Mouse (Mus musculus): Measurements from ENCODE around the gene Foxk1. TPM values are rescaled to one million over a fixed set of nuclear protein-coding genes. Genes with fewer than 3 reads are reported as not detected.
A peak's percentile ranks its signal among the peaks of the same experiment; 100 is the strongest.

Foxk1 gene
- polyA plus RNA-seq, 1 experiment: 19.4 TPM

- H3K4me3 ChIP-seq (ENCODE audit: insufficient read depth, low read length): no peak overlapping the region
- peaks cover 11% of the 10 kb centered on the region for H3K4me1 ChIP-seq (ENCODE audit: control insufficient read depth, insufficient read depth, low read length)
- H3K27ac ChIP-seq (ENCODE audit: insufficient read depth, low read length): no peak overlapping the region
- no peak for TF ChIP-seq POLR2A (IDR thresholded peaks at IDR 0.05; ENCODE audit: extremely low read depth, insufficient read depth, low read length)
- TF ChIP-seq CTCF (IDR thresholded peaks at IDR 0.05; ENCODE audit: extremely low read depth, insufficient read depth, low read length): no peak
Observed at GRCm38 (mm10) chr5:142438380-142438938, 37.2 kb downstream of the Foxk1 start.

GRCm38 (mm10) chr5:142439911-142440432, 38.7 kb downstream of the Foxk1 start:
- H3K27ac ChIP-seq (ENCODE audit: insufficient read depth, low read length): peak overlapping the region; percentile 8; the same call in 1 of the 2 replicates

GRCm38 (mm10) chr5:142440451-142441147, 39.3 kb downstream of the Foxk1 start:
- TF ChIP-seq POLR2A (IDR thresholded peaks at IDR 0.05; ENCODE audit: extremely low read depth, insufficient read depth, low read length) (no peak), CTCF (IDR thresholded peaks at IDR 0.05; ENCODE audit: extremely low read depth, insufficient read depth, low read length) (no peak)
- Histone ChIP-seq H3K4me1 (ENCODE audit: control insufficient read depth, insufficient read depth, low read length) (peaks cover 8% of the 10 kb centered on the region), H3K4me3 (ENCODE audit: insufficient read depth, low read length) (no peak overlapping the region), H3K27ac (ENCODE audit: insufficient read depth, low read length) (peak overlapping the region; percentile 74)

More at GRCm38 (mm10) chr5:142439911-142440432, 38.7 kb downstream of the Foxk1 start:
- no peak for TF ChIP-seq CTCF (IDR thresholded peaks at IDR 0.05; ENCODE audit: extremely low read depth, insufficient read depth, low read length)
- no peak for TF ChIP-seq POLR2A (IDR thresholded peaks at IDR 0.05; ENCODE audit: extremely low read depth, insufficient read depth, low read length)
- Histone ChIP-seq H3K4me1 (ENCODE audit: control insufficient read depth, insufficient read depth, low read length) (peaks cover 8% of the 10 kb centered on the region), H3K4me3 (ENCODE audit: insufficient read depth, low read length) (no peak overlapping the region)

GRCm38 (mm10) chr5:142441332-142442044, 40.2 kb downstream of the Foxk1 start:
- Histone ChIP-seq H3K4me3 (ENCODE audit: insufficient read depth, low read length) (no peak overlapping the region), H3K27ac (ENCODE audit: insufficient read depth, low read length) (peak overlapping the region; percentile 74), H3K4me1 (ENCODE audit: control insufficient read depth, insufficient read depth, low read length) (peaks cover 8% of the 10 kb centered on the region)
- no peak for TF ChIP-seq CTCF (IDR thresholded peaks at IDR 0.05; ENCODE audit: extremely low read depth, insufficient read depth, low read length)
- no peak for TF ChIP-seq POLR2A (IDR thresholded peaks at IDR 0.05; ENCODE audit: extremely low read depth, insufficient read depth, low read length)

GRCm38 (mm10) chr5:142442045-142442440, 40.7 kb downstream of the Foxk1 start:
- no peak overlapping the region for H3K27ac ChIP-seq (ENCODE audit: insufficient read depth, low read length)
- no peak overlapping the region for H3K4me3 ChIP-seq (ENCODE audit: insufficient read depth, low read length)
- peaks cover 8% of the 10 kb centered on the region for H3K4me1 ChIP-seq (ENCODE audit: control insufficient read depth, insufficient read depth, low read length)
- TF ChIP-seq CTCF (IDR thresholded peaks at IDR 0.05; ENCODE audit: extremely low read depth, insufficient read depth, low read length): no peak
- no peak for TF ChIP-seq POLR2A (IDR thresholded peaks at IDR 0.05; ENCODE audit: extremely low read depth, insufficient read depth, low read length)

- no peak overlapping the region for H3K4me3 ChIP-seq (ENCODE audit: insufficient read depth, low read length)
- peaks cover 6% of the 10 kb centered on the region; the same call in 1 of the 2 replicates for H3K4me1 ChIP-seq (ENCODE audit: control insufficient read depth, insufficient read depth, low read length)
- TF ChIP-seq CTCF (IDR thresholded peaks at IDR 0.05; ENCODE audit: extremely low read depth, insufficient read depth, low read length) (no peak), POLR2A (IDR thresholded peaks at IDR 0.05; ENCODE audit: extremely low read depth, insufficient read depth, low read length) (no peak)
- no peak overlapping the region for H3K27ac ChIP-seq (ENCODE audit: insufficient read depth, low read length)
Observed at GRCm38 (mm10) chr5:142443514-142443913, 42.2 kb downstream of the Foxk1 start.

- TF ChIP-seq CTCF (IDR thresholded peaks at IDR 0.05; ENCODE audit: extremely low read depth, insufficient read depth, low read length): no peak
- Histone ChIP-seq H3K4me3 (ENCODE audit: insufficient read depth, low read length) (no peak overlapping the region), H3K4me1 (ENCODE audit: control insufficient read depth, insufficient read depth, low read length) (peaks cover 6% of the 10 kb centered on the region; the same call in 1 of the 2 replicates), H3K27ac (ENCODE audit: insufficient read depth, low read length) (no peak overlapping the region)
Observed at GRCm38 (mm10) chr5:142443994-142444393, 42.7 kb downstream of the Foxk1 start.

GRCm38 (mm10) chr5:142444791-142445531, 43.7 kb downstream of the Foxk1 start:
- TF ChIP-seq CTCF (IDR thresholded peaks at IDR 0.05; ENCODE audit: extremely low read depth, insufficient read depth, low read length) (no peak), POLR2A (IDR thresholded peaks at IDR 0.05; ENCODE audit: extremely low read depth, insufficient read depth, low read length) (no peak)
- H3K4me3 ChIP-seq (ENCODE audit: insufficient read depth, low read length): no peak overlapping the region
- no peak overlapping the region for H3K27ac ChIP-seq (ENCODE audit: insufficient read depth, low read length)
- 0 out of 2 replicates have a peak, but pooled peaks cover 4% of the 10 kb centered on the region for H3K4me1 ChIP-seq (ENCODE audit: control insufficient read depth, insufficient read depth, low read length)

GRCm38 (mm10) chr5:142445709-142446108, 44.4 kb downstream of the Foxk1 start:
- Histone ChIP-seq H3K4me1 (ENCODE audit: control insufficient read depth, insufficient read depth, low read length) (0 out of 2 replicates have a peak, but pooled peaks cover 4% of the 10 kb centered on the region), H3K27ac (ENCODE audit: insufficient read depth, low read length) (no peak overlapping the region), H3K4me3 (ENCODE audit: insufficient read depth, low read length) (no peak overlapping the region)
- no peak for TF ChIP-seq CTCF (IDR thresholded peaks at IDR 0.05; ENCODE audit: extremely low read depth, insufficient read depth, low read length)
- TF ChIP-seq POLR2A (IDR thresholded peaks at IDR 0.05; ENCODE audit: extremely low read depth, insufficient read depth, low read length): no peak

All from cortical plate, adult 2 months (tissue).